Mouse (Mus musculus) CH12.LX (cell line): ENCODE results near the gene Ptchd4. TPM values are rescaled to one million over a fixed set of nuclear protein-coding genes. Genes with fewer than 3 reads are reported as not detected.

Source experiments
- DNase-seq: peaks from one replicate; pipeline ENCODE4 v3.0.0-alpha.2; 2013; ENCODE audit errors: extremely low read depth
- H3K27ac ChIP-seq: 2 replicates; pipeline ENCODE4 v1.5.1; 2012; ENCODE audit warnings: low read depth, mild to moderate bottlenecking, control low read depth, moderate library complexity; ENCODE audit not compliant: insufficient read depth
- H3K27me3 ChIP-seq: replicated peaks from 2 replicates; pipeline ENCODE3; 2012; ENCODE audit warnings: inconsistent platforms
- H3K36me3 ChIP-seq, 2 experiments: replicated peaks in 1 of 2; 2 replicates each; pipeline versions ENCODE3 to v1.6.1; 2012; ENCODE audit warnings: inconsistent platforms in 1 of 2, low read length in 1 of 2, mild to moderate bottlenecking in 1 of 2, mixed read lengths in 1 of 2, moderate library complexity in 1 of 2; ENCODE audit not compliant: control insufficient read depth in 1 of 2, insufficient read depth in 1 of 2
- H3K4me1 ChIP-seq, 2 experiments: 2 replicates each; pipeline ENCODE4 v1.6.1; 2012; ENCODE audit warnings: inconsistent platforms in 1 of 2, moderate library complexity in 1 of 2; ENCODE audit not compliant: insufficient read depth in 2 of 2, control insufficient read depth in 1 of 2
- H3K4me2 ChIP-seq: 2 replicates; pipeline ENCODE4 v1.6.1; 2012; ENCODE audit warnings: low read depth, mild to moderate bottlenecking, control low read depth; ENCODE audit not compliant: poor library complexity, insufficient read depth, severe bottlenecking
- H3K4me3 ChIP-seq, 3 experiments: fragments of 150-350 bp in 1 of 3; sonication (generic) in 1 of 3; replicated peaks in 1 of 3; 2 replicates each; pipeline versions ENCODE3 to v1.5.1; 2011 to 2012; ENCODE audit warnings: low read depth in 2 of 3, low read length in 2 of 3, mild to moderate bottlenecking in 2 of 3, moderate library complexity in 2 of 3, control low read depth in 1 of 3, improper control_type of control experiment in 1 of 3, inconsistent platforms in 1 of 3, mixed read lengths in 1 of 3; ENCODE audit not compliant: poor library complexity in 1 of 3
- H3K79me2 ChIP-seq: replicated peaks from 2 replicates; pipeline ENCODE4 v1.6.1; 2012; ENCODE audit warnings: mild to moderate bottlenecking, moderate library complexity; ENCODE audit not compliant: control insufficient read depth, poor library complexity, insufficient read depth, severe bottlenecking; ENCODE audit errors: extremely low read depth
- H3K9ac ChIP-seq: 2 replicates; pipeline ENCODE4 v1.6.1; 2012; ENCODE audit warnings: low read depth, mild to moderate bottlenecking, control low read depth, moderate library complexity; ENCODE audit not compliant: insufficient read depth
- H3K9me3 ChIP-seq: replicated peaks from 2 replicates; pipeline ENCODE3; 2012; ENCODE audit warnings: low read length, inconsistent platforms, mixed read lengths
- CHD1 ChIP-seq: IDR thresholded peaks from 2 replicates; pipeline ENCODE4 v1.6.1; 2012; ENCODE audit warnings: low read depth, low read length, improper control_type of control experiment, inconsistent platforms
- CTCF ChIP-seq, 2 experiments: IDR thresholded peaks in 1 of 2; conservative IDR thresholded peaks in 1 of 2; 2 replicates each; pipeline ENCODE4 v1.5.1; 2011 to 2012; ENCODE audit warnings: low read depth in 2 of 2, low read length in 2 of 2, improper control_type of control experiment in 1 of 2, inconsistent platforms in 1 of 2, mild to moderate bottlenecking in 1 of 2, moderate library complexity in 1 of 2
- EP300 ChIP-seq: IDR thresholded peaks from 2 replicates; pipeline ENCODE4 v1.6.1; 2011; ENCODE audit warnings: low read length, improper control_type of control experiment
- ETS1 ChIP-seq: conservative IDR thresholded peaks from 2 replicates; pipeline ENCODE4 v1.6.1; 2012; ENCODE audit warnings: low read depth, mild to moderate bottlenecking, inconsistent platforms, low read length, improper control_type of control experiment, moderate library complexity
- GABPA ChIP-seq: IDR thresholded peaks from 2 replicates; pipeline ENCODE4 v1.6.1; 2012; ENCODE audit warnings: low read depth, low read length, improper control_type of control experiment, inconsistent platforms; ENCODE audit not compliant: insufficient replicate concordance
- HCFC1 ChIP-seq: IDR thresholded peaks from 2 replicates; pipeline ENCODE4 v1.6.1; 2012; ENCODE audit warnings: low read depth, mild to moderate bottlenecking, inconsistent platforms, low read length, improper control_type of control experiment
- IRF4 ChIP-seq: IDR thresholded peaks from 2 replicates; pipeline ENCODE4 v1.6.1; 2014; ENCODE audit warnings: low read depth, mild to moderate bottlenecking, inconsistent platforms, low read length, improper control_type of control experiment
- JUN ChIP-seq: IDR thresholded peaks from 2 replicates; pipeline ENCODE4 v1.6.1; 2011; ENCODE audit warnings: low read depth, mild to moderate bottlenecking, low read length, improper control_type of control experiment, moderate library complexity; ENCODE audit not compliant: insufficient read depth
- MAFK ChIP-seq: IDR thresholded peaks from 2 replicates; pipeline ENCODE4 v1.6.1; 2011; ENCODE audit warnings: low read length, improper control_type of control experiment; ENCODE audit not compliant: insufficient replicate concordance
- MXI1 ChIP-seq: IDR thresholded peaks from 2 replicates; pipeline ENCODE4 v1.6.1; 2011; ENCODE audit warnings: mild to moderate bottlenecking, low read depth, low read length, improper control_type of control experiment
- MYC ChIP-seq: IDR thresholded peaks from 2 replicates; pipeline ENCODE4 v1.6.1; 2011; ENCODE audit warnings: low read depth, mild to moderate bottlenecking, improper control_type of control experiment, low read length
- NELFE ChIP-seq: IDR thresholded peaks from 2 replicates; pipeline ENCODE4 v1.6.1; 2011; ENCODE audit warnings: low read depth, low read length, improper control_type of control experiment
- NRF1 ChIP-seq: IDR thresholded peaks from 2 replicates; pipeline ENCODE4 v1.6.1; 2014; ENCODE audit warnings: low read depth, mild to moderate bottlenecking, inconsistent platforms, low read length, improper control_type of control experiment, moderate library complexity
- PAX5 ChIP-seq: IDR thresholded peaks from 2 replicates; pipeline ENCODE4 v1.6.1; 2012; ENCODE audit warnings: low read length, inconsistent platforms, mixed read lengths
- POLR2AphosphoS2 ChIP-seq: IDR thresholded peaks from 2 replicates; pipeline ENCODE4 v1.6.1; 2011; ENCODE audit warnings: low read depth, low read length, improper control_type of control experiment
- SMC3 ChIP-seq: IDR thresholded peaks from 2 replicates; pipeline ENCODE4 v1.6.1; 2011; ENCODE audit warnings: low read depth, low read length, improper control_type of control experiment
- TBP ChIP-seq: conservative IDR thresholded peaks from 2 replicates; pipeline ENCODE4 v1.6.1; 2011; ENCODE audit warnings: low read depth, low read length, improper control_type of control experiment
- TCF12 ChIP-seq: IDR thresholded peaks from 2 replicates; pipeline ENCODE4 v1.6.1; 2014; ENCODE audit warnings: low read depth, mild to moderate bottlenecking, inconsistent platforms, low read length, improper control_type of control experiment
- UBTF ChIP-seq: IDR thresholded peaks from 2 replicates; pipeline ENCODE4 v1.6.1; 2012; ENCODE audit warnings: low read depth, mild to moderate bottlenecking, inconsistent platforms, low read length, improper control_type of control experiment, moderate library complexity
- USF1 ChIP-seq: IDR thresholded peaks from 2 replicates; pipeline ENCODE4 v1.6.1; 2014; ENCODE audit warnings: low read depth, mild to moderate bottlenecking, inconsistent platforms, low read length, improper control_type of control experiment
- USF2 ChIP-seq: conservative IDR thresholded peaks from 2 replicates; pipeline ENCODE4 v1.6.1; 2011; ENCODE audit warnings: low read depth, low read length, improper control_type of control experiment
- ZC3H11A ChIP-seq: IDR thresholded peaks from 2 replicates; pipeline ENCODE4 v1.6.1; 2012; ENCODE audit warnings: low read depth, mild to moderate bottlenecking, inconsistent platforms, low read length, improper control_type of control experiment
- ZKSCAN1 ChIP-seq: IDR thresholded peaks from 2 replicates; pipeline ENCODE4 v1.6.1; 2012; ENCODE audit warnings: low read depth, inconsistent platforms, low read length, improper control_type of control experiment, borderline replicate concordance
- ZMIZ1 ChIP-seq: IDR thresholded peaks from 2 replicates; pipeline ENCODE4 v1.6.1; 2012; ENCODE audit warnings: low read depth, mild to moderate bottlenecking, inconsistent platforms, low read length, improper control_type of control experiment
- dilution Hi-C: fragments of 300-500 bp; cut with MboI; formaldehyde crosslinking; loops from 2 replicates; pipeline ENCODE4 v1.14.3; 2020; ENCODE audit warnings: low sequenced_read_pairs; ENCODE audit not compliant: extremely low pct_unique_long_range_greater_than_20kb, extremely low pct_ligation_motif_present
- in situ Hi-C: fragments of 300-500 bp; cut with MboI; formaldehyde crosslinking; loops from 3 replicates; pipeline ENCODE4 v1.14.3; 2019; ENCODE audit warnings: low sequenced_read_pairs, low pct_ligation_motif_present, low pct_unique_long_range_greater_than_20kb, mixed read lengths
- polyA plus RNA-seq: library from polyadenylated mRNA; unstranded; fragments of >175 nt; gene quantifications from 2 replicates; pipeline ENCODE4 v1.2.1, GENCODE M21; 2012; ENCODE audit warnings: low read depth; ENCODE audit not compliant: insufficient read length
- total RNA-seq, 2 experiments: library from RNA; depleted of rRNA; stranded (reverse); fragments of 300-350 nt in 1 of 2; fragments of >200 nt in 1 of 2; gene quantifications; 2 replicates each; pipeline ENCODE4 v1.2.3; 2012 to 2014

Ptchd4 gene
- total and polyA plus RNA-seq, 3 experiments: not detected

DNA sequence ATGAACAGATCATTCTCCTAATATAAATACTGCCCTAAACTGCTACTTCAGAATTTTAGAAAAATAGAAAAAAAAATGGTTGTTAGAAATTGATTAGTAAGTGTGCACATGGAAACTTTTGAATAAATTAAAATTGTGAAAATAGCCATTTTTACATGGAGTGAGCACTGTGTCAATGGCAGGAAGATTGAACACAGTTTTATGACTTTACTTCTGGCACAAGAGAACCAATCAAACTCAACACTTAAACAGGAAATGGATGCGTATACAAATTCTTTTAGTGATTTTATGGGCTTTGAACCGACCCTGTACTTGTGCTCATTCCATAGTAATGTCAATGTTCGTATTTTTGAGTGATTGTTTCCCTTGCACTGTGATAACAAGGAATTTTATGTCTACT is 16.1 kb upstream of the Ptchd4 start:
- dilution Hi-C loops: no loop called here
- Histone ChIP-seq H3K9ac (no peak overlapping the region), H3K27ac (no peak overlapping the region), H3K9me3 (no peaks in the 10 kb centered on the region), H3K27me3 (no peaks in the 10 kb centered on the region), H3K4me1 (no peaks in the 10 kb centered on the region), H3K4me3 (no peak overlapping the region), H3K79me2 (no peaks in the 10 kb centered on the region), H3K4me2 (no peak overlapping the region), H3K36me3 (no peaks in the 10 kb centered on the region)
- DNase-seq: no peak
- TF ChIP-seq IRF4 (no peak), TCF12 (no peak), GABPA (no peak), UBTF (no peak), HCFC1 (no peak), ZC3H11A (no peak), SMC3 (no peak), PAX5 (no peak), MAFK (no peak), NRF1 (no peak), EP300 (no peak), ZMIZ1 (no peak), POLR2AphosphoS2 (no peak), CHD1 (no peak)
- in situ Hi-C loops: no loop called here

DNA sequence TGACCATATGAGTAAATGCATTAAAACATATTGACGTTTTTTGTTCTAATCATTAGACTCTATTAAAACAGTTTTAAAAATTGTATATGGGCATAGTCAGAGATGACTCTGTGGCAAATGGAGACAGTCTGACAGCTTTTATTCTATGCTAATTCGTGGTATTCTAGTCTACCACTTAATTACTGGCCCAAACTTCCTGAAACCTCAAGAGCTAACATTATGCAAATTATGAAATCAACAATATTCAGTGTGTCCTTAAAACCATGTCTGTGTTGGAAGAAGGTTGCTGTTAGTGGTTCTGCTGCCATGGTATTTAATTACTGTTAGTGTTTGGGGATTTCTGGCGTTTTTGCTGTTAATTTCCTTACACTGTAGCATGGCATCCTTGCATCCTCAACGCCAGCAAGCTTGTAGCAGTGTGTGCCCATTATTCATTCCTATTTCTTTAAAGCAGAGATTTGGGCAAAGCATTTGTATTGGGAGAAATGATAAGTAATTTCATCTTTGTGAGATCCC is 12.6 kb upstream of the Ptchd4 start:
- no peak for DNase-seq
- no peaks in the 10 kb centered on the region for H3K27me3 ChIP-seq
- in situ Hi-C loops: no loop called here
- TF ChIP-seq EP300 (no peak), ZKSCAN1 (no peak), MAFK (no peak), GABPA (no peak), NELFE (no peak), CTCF (conservative IDR thresholded peaks at IDR 0.05 in 1 of 2, IDR thresholded peaks at IDR 0.05 in 1 of 2; ENCODE audit: low read depth in 2 of 2, low read length in 2 of 2) (no peak), TCF12 (no peak), NRF1 (no peak), MXI1 (no peak), IRF4 (no peak), CHD1 (no peak), UBTF (no peak), ETS1 (no peak), SMC3 (no peak), MYC (no peak), TBP (no peak), JUN (no peak), USF2 (no peak), USF1 (no peak)
- H3K4me2 ChIP-seq: no peak overlapping the region
- no peaks in the 10 kb centered on the region for H3K9me3 ChIP-seq
- no peaks in the 10 kb centered on the region for H3K36me3 ChIP-seq
- dilution Hi-C loops: no loop called here
- H3K9ac ChIP-seq: no peak overlapping the region
- H3K4me3 ChIP-seq: no peak overlapping the region
- no peaks in the 10 kb centered on the region for H3K4me1 ChIP-seq
- H3K79me2 ChIP-seq: no peaks in the 10 kb centered on the region
- no peak overlapping the region for H3K27ac ChIP-seq
